Mouse (Mus musculus): ENCODE results near the gene Mea1.

DNA sequence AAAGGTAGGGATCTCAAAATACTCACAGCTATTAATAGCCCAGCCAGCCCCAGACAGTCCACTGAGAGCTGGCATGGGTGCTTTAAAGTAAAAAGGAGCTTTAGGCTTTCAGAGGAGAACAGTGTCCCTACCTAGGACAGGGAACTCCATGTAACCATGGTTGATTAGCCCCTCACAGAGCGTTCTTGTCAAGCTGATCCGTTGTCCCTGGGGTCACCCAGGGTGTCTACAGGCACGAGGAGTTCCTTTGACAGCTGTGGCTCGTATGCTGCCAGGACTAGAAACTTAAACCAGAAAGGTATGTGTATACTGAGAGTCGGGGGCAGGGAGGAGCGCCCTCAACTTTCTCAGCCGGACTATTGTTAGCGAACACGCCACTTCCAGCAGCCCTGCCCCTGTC lies 318 bp downstream of the Mea1 start:
- TF ChIP-seq POLR2A (IDR thresholded peaks at IDR 0.05; ENCODE audit: insufficient read length, low read depth) (no peak), SRF (IDR thresholded peaks at IDR 0.05; ENCODE audit: control insufficient read depth, insufficient read length, low read depth) (no peak), MYOD1 (IDR thresholded peaks at IDR 0.05; ENCODE audit: control insufficient read depth in 1 of 3, insufficient read length in 2 of 3, low read depth in 2 of 3) (peak in 1 of 3 experiments; percentile 66), POLR2AphosphoS2 (IDR thresholded peaks at IDR 0.05; ENCODE audit: insufficient read length, low read depth) (no peak), USF1 (IDR thresholded peaks at IDR 0.05; ENCODE audit: low read depth) (no peak), TCF12 (IDR thresholded peaks at IDR 0.05; ENCODE audit: insufficient read depth, poor library complexity, severe bottlenecking) (no peak), CEBPB (IDR thresholded peaks at IDR 0.05; ENCODE audit: insufficient read depth, poor library complexity, severe bottlenecking) (no peak), MAX (IDR thresholded peaks at IDR 0.05; ENCODE audit: low read depth) (no peak), REST (IDR thresholded peaks at IDR 0.05; ENCODE audit: insufficient read depth, insufficient read length) (no peak)
